8 mouse cellular contexts compared by ENCODE assay signal in the genomic region with DNA sequence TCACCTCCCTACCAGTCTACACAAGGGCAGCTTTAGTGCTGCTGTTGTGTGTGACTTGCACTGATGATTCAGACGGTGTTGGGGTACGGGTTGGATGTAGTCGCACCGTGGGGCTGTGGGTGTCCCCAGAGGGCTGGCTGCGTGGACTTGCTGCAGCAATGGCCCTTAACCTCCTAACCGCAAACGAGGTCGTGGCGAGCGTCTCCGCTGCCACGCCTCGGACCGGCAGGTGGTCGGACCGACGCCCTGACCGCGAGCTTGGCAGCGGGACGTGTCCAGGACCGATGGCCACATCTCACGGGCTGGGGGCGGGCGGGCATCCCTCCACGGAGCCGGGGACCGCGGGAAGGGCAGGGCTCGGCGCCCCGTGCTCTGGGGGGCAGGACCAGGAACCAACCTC. TPM values are rescaled to one million over a fixed set of nuclear protein-coding genes. Genes with fewer than 3 reads are reported as not detected.
DNase-seq lines count a peak whose midpoint lies in the region; ATAC-seq and TF ChIP-seq lines count a peak whose summit lies in the region.

No protein-coding gene starts in this region.

- 1% methylated on average over 32 of the region's 32 CpGs for WGBS in forebrain, postnatal 0 days
- 0% methylated on average over 32 of the region's 32 CpGs for WGBS in lung, embryonic 15.5 days

- peaks cover 5% of the 10 kb centered on the region for H3K36me3 ChIP-seq in C2C12 (ENCODE audit: control insufficient read depth, insufficient read depth)
- H3K36me3 ChIP-seq in forebrain, postnatal 0 days (ENCODE audit: insufficient read depth) = 0 out of 2 replicates have a peak, but pooled peaks cover 4% of the 10 kb centered on the region
- H3K36me3 ChIP-seq in lung, embryonic 15.5 days = 0 out of 2 replicates have a peak, but pooled peaks cover 6% of the 10 kb centered on the region

- no peaks in the 10 kb centered on the region for H3K27me3 ChIP-seq in C2C12 (ENCODE audit: control insufficient read depth, insufficient read depth, insufficient read length)
- H3K27me3 ChIP-seq in forebrain, postnatal 0 days (ENCODE audit: insufficient read depth, low read length) = no peaks in the 10 kb centered on the region
- no peaks in the 10 kb centered on the region for H3K27me3 ChIP-seq in lung, embryonic 15.5 days

- H3K9me3 ChIP-seq in forebrain, postnatal 0 days (ENCODE audit: low read length) = peaks cover 5% of the 10 kb centered on the region; the same call in 1 of the 2 replicates
- H3K9me3 ChIP-seq in lung, embryonic 15.5 days = no peaks in the 10 kb centered on the region

- H3K9ac ChIP-seq in forebrain, postnatal 0 days = peak overlapping the region; percentile 92
- H3K9ac ChIP-seq in lung, embryonic 15.5 days = peak overlapping the region; percentile 78

- peak overlapping the region; percentile 97 for H3K27ac ChIP-seq in forebrain, postnatal 0 days (ENCODE audit: low read depth, low read length)
- peak overlapping the region; percentile 92 for H3K27ac ChIP-seq in lung, embryonic 15.5 days

- peak overlapping the region; percentile 71 for H3ac ChIP-seq in C2C12 (ENCODE audit: control insufficient read depth, insufficient read length, low read depth)

- peaks cover 8% of the 10 kb centered on the region for H3K79me2 ChIP-seq in C2C12 (ENCODE audit: control insufficient read depth, insufficient read depth)

- H3K4me2 ChIP-seq in forebrain, postnatal 0 days (ENCODE audit: low read depth) = peak overlapping the region; percentile 59
- H3K4me2 ChIP-seq in lung, embryonic 15.5 days = peak overlapping the region; percentile 89

- ATAC-seq in forebrain, postnatal 0 days = peak; percentile 50
- peak; percentile 75 for ATAC-seq in lung, embryonic 15.5 days (ENCODE audit: borderline replicate concordance, extremely low read depth, low FRiP score, low TSS enrichment)

- H3K4me1 ChIP-seq in forebrain, postnatal 0 days (ENCODE audit: insufficient read depth) = peaks cover 8% of the 10 kb centered on the region
- H3K4me1 ChIP-seq in lung, embryonic 15.5 days = peaks cover 8% of the 10 kb centered on the region; the same call in 1 of the 2 replicates

- no peaks in the 10 kb centered on the region for H3K79me3 ChIP-seq in C2C12 (ENCODE audit: low read depth)

- peak overlapping the region; percentile 57 for H3K4me3 ChIP-seq in C2C12 (ENCODE audit: insufficient read depth, poor library complexity, severe bottlenecking)
- H3K4me3 ChIP-seq in forebrain, postnatal 0 days (ENCODE audit: low read depth, low read length) = peak overlapping the region; percentile 76
- peak overlapping the region; percentile 87 for H3K4me3 ChIP-seq in lung, embryonic 15.5 days

- TF ChIP-seq CTCF in C2C12 (IDR thresholded peaks at IDR 0.05; ENCODE audit: control insufficient read depth, insufficient read depth, insufficient read length) = no peak
- TF ChIP-seq CTCF in forebrain, postnatal 0 days (IDR thresholded peaks at IDR 0.05; ENCODE audit: low read depth) = peak; percentile 43

- peak; percentile 31 to 55 for DNase-seq in heart, adult 18-20 months
- no peak for DNase-seq in heart, adult 8-10 months (ENCODE audit: low spot score)
- DNase-seq in brain, embryonic 18.5 days (ENCODE audit: low read depth, low spot score) = peak; percentile 10
- DNase-seq in forebrain, postnatal 0 days = peak; percentile 58
- DNase-seq in kidney, adult 8-10 months = peak; percentile 30 to 33
- DNase-seq in retina, postnatal 7 days (ENCODE audit: low read depth, low spot score) = peak; percentile 5

TF ChIP-seq in C2C12, 6 proteins besides CTCF, POLR2A, EP300 and RAD21:
- no peak for TF ChIP-seq FOSL1 (IDR thresholded peaks at IDR 0.05; ENCODE audit: insufficient read depth, low read length, poor library complexity, severe bottlenecking)
- peak; percentile 25 for TF ChIP-seq MAX (IDR thresholded peaks at IDR 0.05)
- peak; percentile 35 for TF ChIP-seq MYOD1 (IDR thresholded peaks at IDR 0.05; ENCODE audit: control insufficient read depth, insufficient read length, low read depth)

RNA-seq across cellular contexts. Expression of a gene that starts 0.7 kb away (rescaled TPM):
- total RNA-seq in heart, adult 18-20 months (2021) = 10 to 100 TPM; 11.0 to 14.5 TPM
- total RNA-seq in heart, adult 8-10 months (2022) = 10 to 100 TPM; 13.3 to 15.3 (median 13.6) TPM
- 4.8 TPM for polyA plus RNA-seq in C2C12 (2012; fragmentation: generic; extraction: Trizol)
- total RNA-seq in forebrain, postnatal 0 days (2014; rRNA removed) = 32.6 and 45.7 TPM in 2 replicates
- 10.7 and 18.5 TPM in 2 replicates for polyA plus RNA-seq in forebrain, postnatal 0 days (2015; fragmentation: Nextera tagmentation; extraction: Ambion mirVana)
- polyA plus RNA-seq in lung, embryonic 15.5 days (2015; fragmentation: Nextera tagmentation; extraction: Ambion mirVana) = 21.2 and 25.2 TPM in 2 replicates
